Mouse (Mus musculus) liver, adult 2 months (tissue): ENCODE data around the gene Psenen. TPM values are rescaled to one million over a fixed set of nuclear protein-coding genes. Genes with fewer than 3 reads are reported as not detected.

Experiments used
- DNase-seq: peaks from one replicate; pipeline ENCODE4 v3.0.0-alpha.2; 2011; ENCODE audit warnings: low read depth, low spot score; ENCODE audit errors: extremely low read depth
- H3K27ac ChIP-seq: fragments of 200-500 bp; replicated peaks from 2 replicates; pipeline ENCODE4 v1.5.1; 2012; ENCODE audit warnings: low read depth, mild to moderate bottlenecking, control low read depth, inconsistent platforms, low read length; ENCODE audit not compliant: insufficient read depth
- H3K27me3 ChIP-seq: fragments of 200-500 bp; 2 replicates; pipeline ENCODE4 v1.6.1; 2012; ENCODE audit warnings: mild to moderate bottlenecking, moderate library complexity, low read length, inconsistent platforms; ENCODE audit not compliant: control insufficient read depth, insufficient read depth
- H3K36me3 ChIP-seq: fragments of 200-500 bp; 2 replicates; pipeline ENCODE4 v1.6.1; 2012; ENCODE audit warnings: low read length, inconsistent platforms; ENCODE audit not compliant: control insufficient read depth, insufficient read depth
- H3K4me1 ChIP-seq: fragments of 200-500 bp; 2 replicates; pipeline ENCODE4 v1.6.1; 2011; ENCODE audit warnings: low read length; ENCODE audit not compliant: control insufficient read depth, insufficient read depth
- H3K4me3 ChIP-seq: fragments of 200-500 bp; 2 replicates; pipeline ENCODE4 v1.5.1; 2011; ENCODE audit warnings: low read depth, mild to moderate bottlenecking, control low read depth, low read length, moderate library complexity; ENCODE audit not compliant: insufficient read depth
- H3K79me2 ChIP-seq: fragments of 200-500 bp; 2 replicates; pipeline ENCODE4 v1.6.1; 2012; ENCODE audit warnings: inconsistent platforms, mild to moderate bottlenecking, low read length, moderate library complexity; ENCODE audit not compliant: control insufficient read depth, insufficient read depth
- H3K9ac ChIP-seq: fragments of 200-500 bp; 2 replicates; pipeline ENCODE4 v1.6.1; 2012; ENCODE audit warnings: low read depth, mild to moderate bottlenecking, control low read depth, inconsistent platforms, low read length
- CTCF ChIP-seq: fragments of 200-500 bp; IDR thresholded peaks from 2 replicates; pipeline ENCODE4 v1.5.1; 2011; ENCODE audit warnings: low read depth, low read length, control low read depth
- POLR2A ChIP-seq: fragments of 200-500 bp; IDR thresholded peaks from 2 replicates; pipeline ENCODE4 v1.6.1; 2011; ENCODE audit warnings: low read length, control low read depth; ENCODE audit not compliant: insufficient read depth; ENCODE audit errors: extremely low read depth
- WGBS: fragments of 180-500 bp; shearing (Covaris S2); methylation state at CpG from one replicate; pipeline ENCODE4 v1.1.7; 2018; 5-methylcytosine and 5-hydroxymethylcytosine counted together
- polyA plus RNA-seq: library from polyadenylated mRNA; depleted of rRNA; stranded (reverse); fragments of >200 nt; gene quantifications from 2 replicates; pipeline ENCODE4 v1.2.3, GENCODE M21; 2012
- total RNA-seq: library from RNA; depleted of rRNA; stranded (reverse); fragments of >200 nt; gene quantifications from 2 replicates; pipeline ENCODE4 v1.2.3, GENCODE M21; 2014

The Psenen gene
- total and polyA plus RNA-seq, 2 experiments = 34.9 to 126 TPM

- no peak for DNase-seq
- Histone ChIP-seq H3K4me1 (peaks cover 4% of the 10 kb centered on the region; the same call in 1 of the 2 replicates), H3K79me2 (no peaks in the 10 kb centered on the region), H3K9ac (no peak overlapping the region), H3K4me3 (no peak overlapping the region), H3K36me3 (no peaks in the 10 kb centered on the region), H3K27me3 (no peaks in the 10 kb centered on the region), H3K27ac (no peak overlapping the region)
- 88% methylated on average over 5 of the region's 5 CpGs for WGBS
- TF ChIP-seq CTCF (no peak), POLR2A (no peak)
Observed at GRCm38 (mm10) chr7:30596811-30597210, 33.4 kb upstream of the Psenen start.

- no peaks in the 10 kb centered on the region; the same call in 1 of the 2 replicates for H3K79me2 ChIP-seq
- H3K4me3 ChIP-seq = no peak overlapping the region
- H3K27me3 ChIP-seq = no peaks in the 10 kb centered on the region
- WGBS = 81% methylated on average over 5 of the region's 5 CpGs
- TF ChIP-seq CTCF = no peak
- TF ChIP-seq POLR2A = no peak
- H3K36me3 ChIP-seq = no peaks in the 10 kb centered on the region
- no peak overlapping the region for H3K27ac ChIP-seq
- no peak overlapping the region for H3K9ac ChIP-seq
- peaks cover 4% of the 10 kb centered on the region; the same call in 1 of the 2 replicates for H3K4me1 ChIP-seq
- no peak for DNase-seq
Observed at GRCm38 (mm10) chr7:30596093-30596492, 32.7 kb upstream of the Psenen start.

GRCm38 (mm10) chr7:30594510-30595024, 31.1 kb upstream of the Psenen start:
- H3K27ac ChIP-seq = no peak overlapping the region
- WGBS = 69% methylated on average over 4 of the region's 4 CpGs
- DNase-seq = no peak
- H3K36me3 ChIP-seq = no peaks in the 10 kb centered on the region
- H3K4me3 ChIP-seq = no peak overlapping the region
- no peaks in the 10 kb centered on the region for H3K27me3 ChIP-seq
- no peak for TF ChIP-seq POLR2A
- TF ChIP-seq CTCF = no peak
- no peak overlapping the region for H3K9ac ChIP-seq
- H3K4me1 ChIP-seq = peaks cover 5% of the 10 kb centered on the region; the same call in 1 of the 2 replicates
- no peaks in the 10 kb centered on the region; the same call in 1 of the 2 replicates for H3K79me2 ChIP-seq

- H3K27ac ChIP-seq = no peak overlapping the region
- H3K4me3 ChIP-seq = no peak overlapping the region
- H3K36me3 ChIP-seq = no peaks in the 10 kb centered on the region
- no peaks in the 10 kb centered on the region; the same call in 1 of the 2 replicates for H3K79me2 ChIP-seq
- no peak overlapping the region for H3K9ac ChIP-seq
- TF ChIP-seq POLR2A (no peak), CTCF (no peak)
- no peak for DNase-seq
- H3K4me1 ChIP-seq = peaks cover 5% of the 10 kb centered on the region; the same call in 1 of the 2 replicates
- H3K27me3 ChIP-seq = no peaks in the 10 kb centered on the region
- WGBS = 86% methylated on average over 10 of the region's 10 CpGs
Observed at GRCm38 (mm10) chr7:30593579-30594509, 30.4 kb upstream of the Psenen start.

GRCm38 (mm10) chr7:30592772-30593423, 29.5 kb upstream of the Psenen start:
- no peak for TF ChIP-seq CTCF
- no peak for TF ChIP-seq POLR2A
- H3K27me3 ChIP-seq = no peaks in the 10 kb centered on the region
- 83% methylated on average over 5 of the region's 5 CpGs for WGBS
- peaks cover 5% of the 10 kb centered on the region; the same call in 1 of the 2 replicates for H3K4me1 ChIP-seq
- H3K27ac ChIP-seq = no peak overlapping the region
- peaks cover 4% of the 10 kb centered on the region; the same call in 1 of the 2 replicates for H3K79me2 ChIP-seq
- H3K4me3 ChIP-seq = no peak overlapping the region
- DNase-seq = no peak
- H3K9ac ChIP-seq = no peak overlapping the region
- no peaks in the 10 kb centered on the region for H3K36me3 ChIP-seq
